Mouse (Mus musculus) urinary bladder, postnatal 36 days (tissue): ENCODE data around the gene Rrp12.
"Not testable (repeated sequence)": the region's sequence is repeated elsewhere in the genome, so short reads cannot be mapped to it uniquely, and the experiment has no call there.

Experiments used
- DNase-seq, 2 experiments: peaks; one replicate each; pipeline ENCODE4 v3.0.0; 2022; ENCODE audit warnings: low spot score in 2 of 2, mixed read lengths in 1 of 2

The Rrp12 gene

DNA sequence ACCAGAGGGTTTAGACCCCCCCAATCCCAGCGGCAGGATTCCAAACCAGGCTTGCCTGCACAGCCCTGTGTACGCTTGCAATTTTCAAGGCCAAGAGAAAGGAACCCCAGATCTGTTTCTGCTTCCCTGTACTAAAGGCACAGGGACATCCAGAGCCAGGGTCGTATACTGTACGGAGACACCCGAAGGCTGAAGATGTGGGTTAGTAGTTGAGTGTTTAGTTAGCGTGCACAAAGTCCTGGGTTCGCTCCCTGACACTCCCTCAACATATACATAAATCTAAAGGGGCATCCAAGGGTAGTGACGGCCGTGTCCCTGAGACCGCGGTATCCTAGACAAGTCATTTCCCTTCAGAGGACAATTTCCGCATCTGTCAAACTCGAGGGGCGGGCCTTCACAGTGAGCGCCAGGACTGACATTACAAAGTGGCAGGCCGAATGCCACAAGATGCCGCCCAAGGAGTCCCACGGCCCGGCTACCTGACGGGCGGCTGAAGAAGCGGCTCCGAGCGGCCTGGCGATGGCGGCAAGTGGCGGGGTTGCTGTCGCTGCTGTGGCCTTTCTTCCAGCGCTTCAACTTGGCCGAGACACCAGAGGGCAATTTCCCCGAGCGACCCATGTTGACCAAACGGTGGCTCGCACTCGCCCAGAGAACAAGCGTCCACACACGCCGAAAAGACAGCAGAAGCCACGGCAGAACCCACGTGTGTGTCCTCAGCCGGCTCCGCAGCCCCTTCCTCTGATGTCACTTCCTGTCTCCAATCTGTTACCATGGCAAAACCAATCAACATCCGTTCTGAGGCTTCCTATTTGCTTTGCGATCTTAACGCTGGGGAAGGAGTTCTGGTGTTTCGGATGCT, at the start of gene Rrp12:
Gene Rrp12, minus strand, starts transcription at position 714 of the 859 bp plus-strand sequence.
- peak; percentile 71 to 75 for DNase-seq

DNA sequence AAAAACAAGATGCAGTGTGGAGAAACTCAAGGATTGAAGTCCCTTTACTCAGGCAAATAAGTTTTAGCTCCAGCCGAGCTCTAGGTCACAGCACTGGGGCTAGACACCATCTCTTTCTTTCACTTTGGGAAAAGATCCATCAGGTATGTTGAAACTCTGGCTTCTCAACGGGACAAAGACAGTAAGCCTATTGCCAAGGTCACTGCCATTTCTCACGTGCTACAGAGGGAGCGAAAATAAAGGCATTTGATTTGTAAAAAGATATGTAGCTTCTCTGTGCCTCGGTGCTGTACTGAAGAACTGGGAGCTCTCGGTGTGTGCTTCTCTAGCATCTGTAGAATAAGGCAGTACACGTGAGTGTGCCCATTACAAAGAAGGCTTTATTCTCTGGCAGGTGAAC, 47.9 kb upstream of the Rrp12 start:
- no peak for DNase-seq

GRCm38 (mm10) chr19:41938539-41938938, 42.6 kb upstream of the Rrp12 start:
- DNase-seq = no peak

DNA sequence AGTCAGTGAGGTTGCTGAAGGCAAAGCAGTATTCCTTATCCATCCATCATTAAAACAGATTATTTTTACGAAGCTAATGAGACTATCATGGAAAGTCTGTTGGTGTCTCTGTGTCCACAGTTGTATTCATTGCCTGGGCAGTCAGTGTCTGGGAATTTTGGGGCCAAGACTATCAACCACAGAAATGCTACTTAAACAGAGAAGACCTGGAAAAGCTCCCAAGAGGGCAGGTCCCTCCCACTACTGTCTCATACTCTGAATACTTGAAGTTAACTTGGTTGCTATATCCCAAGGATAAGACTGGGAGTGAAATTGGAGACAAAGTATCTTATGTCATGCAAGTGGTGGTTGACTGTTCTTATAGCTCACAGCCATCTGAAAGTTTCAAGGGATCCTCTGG, 39.9 kb upstream of the Rrp12 start:
- DNase-seq = no peak

DNA sequence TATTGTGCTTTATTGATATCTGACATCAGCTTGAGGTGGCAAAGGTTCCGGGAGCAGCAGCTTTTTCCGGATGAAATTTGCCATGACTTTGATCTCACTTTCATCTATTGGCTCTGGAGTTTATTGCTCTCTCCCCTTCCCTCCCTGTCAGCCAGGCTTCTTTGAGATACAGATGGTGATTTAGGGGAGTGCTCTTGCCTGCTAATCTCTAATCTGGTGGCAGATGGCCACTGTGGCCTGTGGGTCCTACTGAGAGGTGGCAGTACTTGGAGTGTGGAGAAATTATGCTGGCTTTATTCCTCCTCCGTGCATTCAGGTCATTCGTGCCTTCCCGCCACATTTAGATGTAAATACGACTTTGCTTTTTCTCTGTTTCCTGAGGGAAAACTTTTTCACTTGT, 38.2 kb upstream of the Rrp12 start:
- DNase-seq = no peak

- DNase-seq = peak; percentile 98
Observed at GRCm38 (mm10) chr19:41933179-41934086, 37.5 kb upstream of the Rrp12 start, which contains the start of the genes Exosc1 and Zdhhc16. Gene Exosc1, minus strand, starts transcription at chr19:41933423. Gene Zdhhc16, plus strand, starts transcription at chr19:41933480.

- DNase-seq = no peak
Observed at GRCm38 (mm10) chr19:41932686-41933085, 36.7 kb upstream of the Rrp12 start.

GRCm38 (mm10) chr19:41920412-41921067, 24.6 kb upstream of the Rrp12 start:
- DNase-seq = no peak

GRCm38 (mm10) chr19:41919471-41919870, 23.5 kb upstream of the Rrp12 start:
- no peak for DNase-seq

- DNase-seq = no peak
Observed at GRCm38 (mm10) chr19:41916853-41917252, 20.9 kb upstream of the Rrp12 start.

GRCm38 (mm10) chr19:41915294-41915693, 19.3 kb upstream of the Rrp12 start:
- DNase-seq = no peak

GRCm38 (mm10) chr19:41914592-41914882, 18.6 kb upstream of the Rrp12 start:
- DNase-seq = not testable (repeated sequence)

- DNase-seq = no peak
Observed at GRCm38 (mm10) chr19:41913774-41914591, 18.0 kb upstream of the Rrp12 start.

- DNase-seq = peak; percentile 24 to 33
Observed at GRCm38 (mm10) chr19:41912121-41913080, 16.4 kb upstream of the Rrp12 start.

DNA sequence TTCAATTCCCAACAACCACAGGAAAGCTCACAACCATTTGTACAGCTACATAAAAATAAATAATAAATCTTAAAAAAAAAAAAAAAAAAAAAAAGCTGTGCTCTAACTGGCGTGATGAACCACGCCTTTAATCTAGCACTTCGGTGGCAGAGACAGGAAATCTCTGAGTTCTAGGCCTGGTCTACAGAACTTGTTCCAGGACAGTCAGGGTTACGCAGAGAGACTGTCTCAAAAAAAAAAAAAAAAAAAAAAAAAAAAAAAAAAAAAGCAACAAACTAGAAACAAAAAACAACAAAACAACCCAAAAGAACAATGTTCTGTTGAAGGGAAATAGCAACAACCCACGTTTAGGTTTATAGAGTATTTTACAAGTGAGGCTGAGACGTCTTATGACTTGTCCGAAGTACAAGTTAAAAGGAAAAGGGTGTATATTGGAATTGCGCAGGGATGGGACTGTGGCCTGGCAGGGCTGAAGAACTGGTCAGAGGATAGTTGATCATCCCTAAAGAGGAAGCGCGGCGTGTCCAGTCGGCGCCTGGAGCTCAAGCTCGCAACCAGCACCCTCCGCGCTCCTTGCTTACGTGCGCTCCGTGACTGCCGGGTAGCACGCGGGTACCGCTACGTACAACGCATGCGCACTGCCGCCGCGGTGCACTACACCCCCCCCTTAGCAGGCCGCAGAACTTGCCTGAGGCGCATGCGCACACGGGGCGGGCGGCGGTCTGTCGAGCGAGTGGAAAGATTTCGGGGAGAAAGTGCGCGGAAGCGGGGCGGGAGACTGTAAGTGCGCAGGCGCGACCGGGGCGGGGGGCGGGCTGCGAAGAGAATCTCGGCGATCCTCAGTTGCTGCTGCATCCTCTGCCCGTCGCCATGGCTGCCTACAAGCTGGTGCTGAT, 15.5 kb upstream of the Rrp12 start, which contains the start of gene Pgam1:
Gene Pgam1, plus strand, starts transcription at position 746 of the 896 bp plus-strand sequence.
- peak; percentile 88 to 96 for DNase-seq

DNA sequence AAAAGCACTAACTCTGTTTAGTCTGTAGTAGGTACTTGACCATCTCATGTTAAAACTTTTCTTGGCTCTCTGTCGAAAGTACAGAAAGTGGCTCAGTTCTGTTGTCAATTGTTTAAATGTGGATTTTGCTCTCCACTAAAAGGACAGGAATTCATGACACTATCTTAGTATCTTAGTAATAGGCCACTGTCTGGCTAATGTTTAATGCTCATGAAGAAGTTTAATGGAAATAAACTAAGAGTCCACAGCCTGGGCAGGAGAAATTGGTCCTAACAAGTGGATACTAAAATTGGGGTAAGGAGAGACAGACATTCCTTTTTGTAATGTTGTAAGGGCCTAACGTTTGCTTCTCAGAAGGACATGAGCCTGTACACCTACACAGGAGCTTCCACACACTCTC, 14.4 kb upstream of the Rrp12 start:
- no peak for DNase-seq

GRCm38 (mm10) chr19:41908736-41909135, 12.8 kb upstream of the Rrp12 start:
- DNase-seq = no peak

DNA sequence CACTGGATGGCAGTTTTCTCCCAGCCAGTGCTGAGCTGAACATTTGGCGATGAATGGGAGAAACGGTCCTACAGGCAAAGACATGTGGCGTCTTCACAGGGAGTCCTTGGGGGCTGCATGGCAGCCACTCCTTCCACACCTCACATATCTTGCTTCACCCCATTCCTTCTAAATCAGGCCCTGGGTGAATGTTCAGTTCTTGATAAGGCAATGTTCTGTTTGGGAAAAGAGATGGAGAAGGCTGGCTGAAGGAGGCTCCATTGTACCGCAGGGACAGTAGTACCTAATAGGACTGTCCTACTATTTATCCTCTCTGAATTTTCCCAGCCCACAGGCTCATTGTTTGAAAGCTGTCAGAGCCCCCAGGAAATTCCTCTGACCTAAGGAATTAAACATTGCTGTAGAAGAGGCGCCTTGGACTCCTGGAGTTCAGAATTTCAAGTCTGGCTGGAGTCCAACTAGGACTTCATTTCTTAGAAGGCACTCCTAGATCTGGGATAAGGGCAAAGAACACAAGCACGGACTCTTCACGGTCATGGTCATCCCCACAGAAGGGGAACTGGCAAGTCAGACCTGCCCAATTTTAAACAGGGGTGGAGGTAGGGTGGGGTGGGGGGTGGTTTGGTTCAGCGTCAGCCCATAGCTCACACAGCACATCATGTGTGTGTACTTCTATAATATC, 11.2 kb upstream of the Rrp12 start:
- DNase-seq = no peak
